Mouse (Mus musculus) embryonic fibroblast, embryonic 13.5 days (primary cell): ENCODE measurements around the gene Mtnr1a.
"Not testable (repeated sequence)": the region's sequence is repeated elsewhere in the genome, so short reads cannot be mapped to it uniquely, and the experiment has no call there.

Experiments used
- CTCF ChIP-seq: IDR thresholded peaks from 2 replicates; pipeline ENCODE4 v1.5.1; 2011; ENCODE audit warnings: mild to moderate bottlenecking, control low read depth, low read length, moderate library complexity, borderline replicate concordance; ENCODE audit not compliant: insufficient read depth
- POLR2A ChIP-seq: IDR thresholded peaks from 2 replicates; pipeline ENCODE4 v1.6.1; 2011; ENCODE audit warnings: low read depth, mild to moderate bottlenecking, control low read depth, low read length, moderate library complexity

DNA sequence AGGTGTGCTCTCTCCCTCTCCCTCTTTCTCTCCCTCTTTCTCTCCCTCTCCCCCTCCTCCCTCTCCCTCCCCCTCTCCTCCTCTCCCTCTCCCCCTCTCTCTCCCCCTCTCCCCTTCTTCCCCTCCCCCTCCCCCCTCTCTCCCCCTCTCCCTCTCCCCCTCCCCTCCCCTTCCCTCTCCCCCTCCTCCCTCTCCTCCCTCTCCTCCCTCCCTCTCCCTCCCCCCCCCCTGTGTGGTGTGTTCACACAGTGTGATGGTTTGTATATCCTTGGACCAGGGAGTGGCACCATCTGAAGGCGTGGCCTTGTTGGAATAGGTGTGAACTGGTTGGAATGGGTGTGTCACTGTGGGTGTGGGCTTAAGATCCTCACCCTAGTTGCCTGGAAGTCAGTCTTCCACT lies 3.5 kb upstream of the Mtnr1a start:
- TF ChIP-seq CTCF, POLR2A: not testable (repeated sequence)
